Mouse (Mus musculus) thymus, postnatal 14 days (tissue): ENCODE data around the gene Rsg1.
A peak's percentile ranks its signal among the peaks of the same experiment; 100 is the strongest.

Experiments used
- DNase-seq: peaks from one replicate; pipeline ENCODE4 v3.0.0; 2021

Gene Rsg1

DNA sequence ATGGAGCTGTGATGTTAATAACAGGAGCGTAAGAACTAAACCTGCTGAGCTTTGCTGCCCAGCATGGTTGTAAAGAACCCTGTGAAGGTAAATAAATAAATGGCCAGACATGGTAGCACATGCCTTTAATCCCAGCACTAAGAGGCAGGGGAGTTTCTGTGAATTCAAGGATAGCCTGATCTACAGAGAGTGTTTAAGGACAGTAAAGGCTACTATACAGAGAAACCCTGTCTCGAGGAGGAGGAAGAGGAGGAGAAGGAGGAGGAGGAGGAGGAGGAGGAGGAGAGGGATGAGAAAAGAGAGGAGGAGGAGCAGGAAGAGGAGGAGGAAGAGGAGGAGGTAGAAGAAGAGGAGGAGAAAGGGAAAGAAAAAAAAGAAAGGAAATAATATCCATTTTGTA lies 414 bp upstream of the Rsg1 start:
- DNase-seq, result no peak

DNA sequence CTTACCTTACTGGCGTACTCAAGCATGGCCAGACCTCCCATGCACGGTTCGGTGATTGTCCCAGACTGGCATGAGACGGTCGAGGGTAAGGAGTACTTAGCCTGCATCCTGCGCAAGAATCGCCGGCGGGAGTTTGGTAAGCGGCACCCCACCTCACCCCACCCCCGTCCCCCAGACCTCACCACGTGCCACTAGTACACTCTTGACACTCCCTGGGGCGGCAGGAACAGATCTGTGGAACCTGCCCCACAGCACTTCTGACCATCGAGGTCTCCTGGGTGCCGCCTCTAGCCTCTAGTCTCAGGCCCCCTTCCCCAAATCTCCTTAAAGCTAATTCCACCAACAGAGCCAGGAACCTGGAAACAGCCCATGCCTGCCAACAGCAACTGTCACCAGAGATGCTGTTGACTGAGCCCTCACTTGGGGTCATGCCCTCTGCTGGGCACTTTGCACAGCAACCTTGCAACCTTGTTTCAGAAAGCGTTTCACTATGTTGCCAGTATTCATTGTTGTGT lies 638 bp downstream of the Rsg1 start:
- DNase-seq, result peak; percentile 80

DNA sequence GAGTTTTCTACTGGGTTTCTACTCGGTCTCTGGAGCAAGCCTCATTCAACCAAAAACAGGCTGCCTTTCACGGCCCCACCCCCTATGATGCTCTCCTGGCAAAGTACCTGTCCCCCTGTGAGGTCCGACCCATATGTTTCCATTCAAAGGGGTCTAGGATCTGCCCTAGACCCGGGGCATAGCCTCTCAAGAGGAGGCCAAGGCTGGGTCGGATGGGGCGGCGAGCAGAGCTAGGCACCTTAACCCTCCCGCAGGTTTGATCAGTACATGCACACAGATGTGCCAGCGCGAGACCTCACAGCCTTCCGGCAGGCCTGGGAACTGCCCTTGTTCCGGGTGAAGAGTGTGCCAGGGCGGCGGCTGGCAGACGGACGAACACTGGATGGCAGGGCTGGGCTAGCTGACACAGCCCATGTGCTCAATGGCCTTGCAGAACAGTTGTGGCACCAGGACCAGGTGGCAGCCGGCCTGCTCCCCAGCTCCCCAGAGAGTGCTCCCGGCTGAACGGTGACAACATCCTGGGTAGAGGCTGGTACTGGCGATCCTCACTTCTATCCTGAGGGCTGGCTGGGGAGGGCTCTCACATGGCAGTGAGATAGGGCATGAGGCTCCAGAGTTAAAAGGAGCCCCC lies 5.9 kb downstream of the Rsg1 start:
- no peak for DNase-seq

DNA sequence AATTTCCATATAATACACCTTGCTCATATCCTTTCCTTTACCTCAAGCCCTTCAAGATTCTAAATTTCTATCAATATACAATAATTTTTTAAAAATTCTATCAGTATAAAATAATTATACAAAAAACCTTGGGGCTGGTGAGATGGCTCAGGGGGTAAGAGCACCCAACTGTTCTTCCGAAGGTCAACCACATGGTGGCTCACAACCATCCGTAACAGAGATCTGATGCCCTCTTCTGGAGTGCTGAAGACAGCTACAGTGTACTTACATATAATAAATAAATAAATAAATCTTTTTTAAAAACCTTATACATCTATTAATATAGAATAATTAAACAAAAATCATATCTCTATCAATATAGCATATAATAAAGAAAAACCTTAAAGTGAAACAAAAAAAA lies 8.1 kb downstream of the Rsg1 start:
- DNase-seq, result no peak

DNA sequence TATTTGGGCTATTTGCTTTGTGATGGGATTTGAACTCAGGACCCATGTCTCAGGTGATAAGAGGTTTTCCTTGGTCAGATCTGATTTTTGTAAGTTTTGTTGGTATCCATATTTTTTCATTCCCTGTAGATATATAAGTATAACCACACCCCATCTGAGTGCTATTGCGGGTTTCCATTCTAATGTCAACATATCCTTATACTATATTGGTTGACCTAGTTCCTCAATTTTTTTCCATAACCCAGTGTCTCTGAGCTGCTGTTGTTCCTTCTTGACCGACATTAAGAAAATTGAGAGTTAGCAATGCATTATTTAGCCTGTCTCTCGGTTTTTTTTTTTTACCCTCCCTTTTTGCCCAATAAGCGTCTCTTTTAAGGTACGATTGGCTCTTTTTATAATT lies 9.0 kb downstream of the Rsg1 start:
- no peak for DNase-seq

DNA sequence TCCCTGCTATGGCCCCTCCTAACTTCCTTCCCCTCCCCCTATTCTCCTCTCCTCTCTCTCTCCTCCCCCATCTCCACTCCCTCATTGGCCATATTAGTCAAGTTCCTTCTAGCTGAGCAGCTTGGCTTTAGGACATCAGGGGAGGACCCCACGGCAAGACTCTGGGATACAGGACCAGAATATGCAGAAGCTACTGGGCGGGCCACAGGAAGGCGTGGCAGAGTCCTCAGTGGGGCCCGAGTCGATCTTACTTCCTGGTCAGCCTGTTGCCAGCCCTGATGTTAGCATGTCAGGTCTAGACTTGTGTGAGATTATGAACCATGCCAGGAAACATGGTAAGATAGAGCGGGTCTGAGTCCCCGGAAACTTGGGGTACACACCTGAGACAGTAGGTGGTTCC lies 14.9 kb downstream of the Rsg1 start:
- no peak for DNase-seq

DNA sequence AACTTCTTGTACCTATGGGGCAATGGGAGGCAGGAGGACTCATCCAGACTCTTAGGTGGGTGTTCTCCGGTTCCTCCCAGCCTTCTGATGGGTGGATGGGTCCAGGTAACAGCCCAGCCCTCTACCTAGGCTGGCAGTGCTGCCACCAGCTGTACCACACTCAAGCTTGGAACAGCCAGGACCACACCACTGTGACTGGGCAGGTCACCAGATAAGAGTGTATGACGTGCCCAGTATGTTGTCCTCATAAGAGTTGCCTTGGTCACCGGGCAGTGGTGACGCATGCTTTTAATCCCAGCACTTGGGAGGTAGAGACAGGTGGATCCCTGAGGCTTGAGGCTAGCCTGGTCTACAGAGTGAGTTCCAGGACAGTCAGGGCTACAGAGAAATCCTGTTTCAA lies 19.4 kb downstream of the Rsg1 start:
- no peak for DNase-seq

DNA sequence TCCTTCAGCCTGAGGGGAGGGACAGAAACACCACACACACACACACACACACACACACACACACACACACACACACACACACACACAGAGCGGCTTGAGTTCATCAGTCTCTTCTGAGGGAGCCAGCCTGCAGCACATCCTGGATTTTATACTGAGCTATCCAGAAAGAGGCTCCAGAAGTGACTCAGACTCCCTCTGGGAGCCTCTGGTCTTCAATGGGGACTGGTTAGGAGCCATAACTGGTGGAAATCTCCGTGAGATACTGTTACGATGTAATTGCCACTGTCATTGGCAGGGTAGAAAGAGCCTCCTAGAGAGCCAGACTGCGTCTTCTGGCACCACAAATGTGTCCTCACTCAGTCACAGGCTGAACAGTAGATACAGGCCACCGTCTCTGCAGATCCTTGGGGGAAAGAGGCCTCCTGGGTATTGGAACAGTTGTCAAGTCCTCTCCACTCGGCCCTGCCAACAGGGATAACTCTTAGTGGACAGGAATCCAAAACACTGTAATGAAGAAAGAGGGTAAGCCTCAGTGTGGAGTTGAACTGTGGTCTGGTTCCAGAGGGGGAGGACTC lies 21.9 kb downstream of the Rsg1 start:
- no peak for DNase-seq

DNA sequence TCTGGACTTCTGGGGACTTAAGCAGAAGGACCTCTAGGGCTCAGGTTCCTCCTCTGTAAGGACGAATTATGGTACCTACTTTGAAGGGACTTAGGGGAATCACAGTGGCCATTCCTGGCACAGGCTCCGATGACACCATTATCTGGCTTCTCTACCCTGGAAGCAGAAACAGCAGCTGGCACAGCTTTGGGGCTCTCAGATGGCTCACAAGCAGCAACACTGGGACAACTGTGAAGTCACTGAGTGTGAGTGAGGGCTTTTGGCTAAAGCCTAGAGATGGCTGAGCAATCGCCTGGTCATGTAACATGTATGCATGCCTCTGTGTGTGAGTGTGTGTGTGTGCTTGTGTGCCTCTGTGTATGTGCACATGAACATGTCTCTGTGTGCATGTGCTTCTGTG lies 23.1 kb downstream of the Rsg1 start:
- DNase-seq, result no peak

DNA sequence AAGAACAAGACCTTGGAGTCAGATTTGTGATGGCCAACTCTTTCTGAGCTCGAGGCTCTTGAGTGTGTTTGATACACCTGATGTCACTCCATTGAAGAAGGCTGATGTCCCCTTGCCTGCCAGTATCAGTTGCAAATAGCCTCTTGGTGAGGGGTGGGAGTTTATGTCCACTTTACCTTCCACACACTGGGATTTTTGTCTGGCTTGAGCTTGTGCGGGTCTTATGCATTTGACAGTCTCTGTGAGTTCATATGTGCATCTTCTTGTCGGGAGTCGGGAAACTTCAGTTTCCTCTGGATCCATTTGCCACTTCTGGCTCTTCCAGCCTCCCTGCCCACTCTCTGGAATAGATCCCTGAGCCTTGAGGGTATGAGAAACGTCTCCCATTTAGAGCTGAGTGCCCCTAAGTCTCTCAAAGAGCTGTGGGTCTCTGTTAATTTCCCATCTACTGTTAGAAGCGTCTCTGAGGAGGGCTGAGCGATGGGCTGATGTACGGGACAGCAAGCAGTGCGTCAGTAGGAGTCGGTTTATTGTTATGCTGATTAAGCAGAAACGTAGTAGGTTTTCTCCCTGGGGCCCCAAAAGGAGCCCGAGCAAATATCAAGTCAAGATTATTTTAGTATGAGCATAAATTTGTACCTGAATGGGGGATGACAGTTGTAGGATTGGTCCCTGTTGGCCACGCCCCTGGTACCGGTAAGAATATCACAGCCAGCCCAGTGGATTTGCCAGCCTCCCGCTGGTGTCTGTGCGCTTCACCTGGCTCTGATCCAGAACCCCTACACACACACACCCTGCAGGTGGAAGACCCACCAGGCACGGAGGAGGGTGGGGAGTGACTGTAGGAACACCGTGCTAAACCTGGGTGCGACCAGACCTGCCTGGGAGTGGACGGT lies 25.0 kb downstream of the Rsg1 start:
- DNase-seq, result no peak

DNA sequence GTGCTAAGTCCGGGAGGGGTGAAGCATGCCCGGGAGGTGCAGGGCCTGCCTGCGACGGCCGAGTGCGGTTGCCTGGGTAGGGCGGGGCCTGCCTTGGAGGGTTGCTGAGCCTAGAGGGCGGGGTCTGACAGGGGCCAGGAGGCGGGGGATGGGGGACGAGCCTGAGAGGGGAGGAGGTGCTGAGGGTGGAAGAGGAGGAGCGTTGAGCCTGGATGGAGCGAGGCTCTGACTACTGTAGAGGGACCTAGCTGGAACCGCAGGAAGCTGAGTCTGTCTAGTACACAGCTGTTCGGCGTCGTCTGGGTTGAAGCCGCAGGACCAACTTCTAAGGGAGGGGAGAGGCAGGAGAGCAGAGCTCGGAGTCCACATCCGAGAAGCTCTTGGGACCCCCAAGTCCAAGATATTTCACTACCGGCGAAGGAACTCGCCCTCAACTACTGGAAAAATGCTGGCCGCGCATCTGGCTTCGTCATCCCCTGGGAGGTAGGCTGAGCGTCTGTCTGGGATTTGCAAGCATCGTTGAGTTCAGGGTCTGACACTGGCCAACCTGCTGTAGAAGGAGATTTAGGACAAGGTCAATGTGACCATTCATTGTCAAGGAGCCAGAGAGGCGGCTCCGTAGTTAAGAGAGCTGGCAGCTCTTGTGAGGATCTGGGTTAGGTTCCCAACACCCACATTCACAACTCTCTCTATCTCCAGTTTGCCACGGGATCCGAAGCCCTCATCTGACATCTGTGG lies 25.8 kb downstream of the Rsg1 start, which contains the start of gene Arhgef19:
Gene Arhgef19, plus strand, starts transcription at position 112 of the 738 bp plus-strand sequence.
- peak; percentile 87 for DNase-seq

DNA sequence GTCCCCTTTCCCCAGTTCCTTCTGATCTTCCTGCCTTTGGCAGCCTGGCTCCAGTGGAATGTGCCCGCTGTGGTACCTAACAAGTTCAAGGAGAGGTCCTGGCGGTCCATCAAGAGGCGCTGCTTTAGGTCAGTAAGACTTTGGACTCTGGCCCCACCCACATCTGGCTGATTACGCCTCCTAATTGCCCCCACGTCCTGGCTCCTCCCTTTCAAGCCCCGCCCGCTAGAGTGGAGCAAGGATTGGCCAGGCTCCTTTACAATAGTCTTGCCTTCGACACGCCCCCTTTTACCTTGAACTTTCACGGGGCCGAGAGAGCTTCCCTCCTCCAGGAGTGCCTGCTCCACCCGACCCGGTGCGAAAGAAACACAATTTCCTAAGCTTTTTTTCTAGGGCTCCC lies 26.9 kb downstream of the Rsg1 start:
- DNase-seq, result no peak

DNA sequence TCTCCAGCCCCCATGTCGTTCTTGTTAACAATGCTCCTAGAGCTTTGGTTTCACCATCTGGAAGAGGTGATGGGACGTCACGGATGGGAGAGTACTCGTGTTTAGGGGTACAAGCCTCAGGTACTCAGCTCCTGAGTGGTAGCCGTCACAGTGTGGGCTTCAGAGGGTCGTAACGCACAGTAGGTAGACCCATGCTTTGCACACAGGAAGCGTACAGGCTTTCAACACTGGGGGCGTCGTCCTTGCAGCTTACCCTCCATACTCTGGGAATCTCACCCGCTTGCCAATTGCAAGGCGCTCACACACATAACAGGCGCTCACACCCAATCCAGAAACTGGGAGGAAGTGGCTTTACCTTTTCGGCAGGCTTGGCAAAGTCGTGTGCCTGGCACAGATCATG lies 28.1 kb downstream of the Rsg1 start:
- DNase-seq, result no peak

DNA sequence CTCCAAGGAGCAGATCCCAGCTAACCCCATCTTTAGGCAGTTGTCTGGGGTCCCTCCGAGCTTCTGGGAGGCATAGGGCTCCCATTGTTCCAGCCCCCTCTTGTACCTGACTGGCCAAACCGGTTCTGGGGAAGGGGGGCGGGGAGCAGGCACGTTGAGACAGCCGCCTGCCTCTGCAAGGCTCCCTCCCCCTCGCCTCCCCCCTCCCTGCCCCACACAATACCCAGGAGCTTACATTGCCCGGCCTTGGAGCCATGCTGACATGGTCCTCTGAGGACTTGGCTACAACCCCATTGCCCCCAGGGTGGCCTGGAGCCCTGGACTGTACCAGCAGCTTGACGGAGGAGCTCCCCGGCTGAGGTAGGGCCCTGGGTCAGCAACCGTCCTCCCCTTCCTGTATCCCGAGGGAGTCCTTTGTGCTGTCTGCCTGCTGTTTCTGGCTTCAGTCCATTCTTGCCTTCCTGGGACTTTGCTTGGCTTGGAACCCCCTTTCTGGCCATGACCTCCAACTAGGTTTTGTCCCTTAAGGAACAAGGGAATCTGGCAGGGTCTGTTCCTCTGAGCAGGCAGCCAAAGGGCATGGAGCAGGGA lies 29.0 kb downstream of the Rsg1 start:
- DNase-seq, result no peak

DNA sequence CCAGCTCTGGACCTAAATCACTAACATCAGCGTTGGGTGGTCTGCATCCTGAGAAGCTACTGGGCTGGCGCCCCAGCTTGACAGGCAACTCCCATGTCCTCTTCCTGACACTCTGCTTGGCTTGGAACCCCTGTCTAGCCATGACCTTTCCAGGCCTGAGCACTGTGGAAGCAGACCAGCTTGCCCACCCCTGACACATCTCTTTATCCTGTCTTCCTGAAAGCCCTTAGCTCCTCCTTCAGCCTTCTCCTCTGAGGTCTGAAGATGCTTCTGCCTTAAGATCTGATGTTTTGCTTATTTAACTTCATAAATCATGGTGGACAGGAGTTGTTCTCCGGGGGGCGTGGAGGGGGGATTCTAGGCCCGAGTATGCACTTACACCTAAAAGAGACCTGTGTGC lies 29.9 kb downstream of the Rsg1 start:
- DNase-seq, result no peak

DNA sequence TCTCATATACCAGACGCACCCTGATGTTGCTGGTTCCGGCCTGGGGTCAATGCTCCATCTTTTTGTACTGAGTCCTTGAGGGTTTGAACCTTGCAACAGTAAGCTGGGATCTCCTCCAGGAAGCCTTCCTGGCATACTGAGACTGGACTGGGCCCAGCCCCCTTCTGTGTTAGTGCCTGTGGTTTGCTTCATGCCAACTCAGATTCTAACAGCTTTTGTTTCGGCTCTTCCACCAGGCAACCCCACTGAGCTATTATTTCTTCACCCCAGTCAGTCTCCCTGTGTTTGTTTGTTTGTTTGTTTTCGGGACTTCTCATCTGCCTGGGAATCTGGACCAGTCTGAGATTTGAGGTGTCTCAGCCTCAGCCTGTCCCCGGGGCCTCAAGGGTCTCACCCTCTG lies 30.6 kb downstream of the Rsg1 start:
- no peak for DNase-seq

DNA sequence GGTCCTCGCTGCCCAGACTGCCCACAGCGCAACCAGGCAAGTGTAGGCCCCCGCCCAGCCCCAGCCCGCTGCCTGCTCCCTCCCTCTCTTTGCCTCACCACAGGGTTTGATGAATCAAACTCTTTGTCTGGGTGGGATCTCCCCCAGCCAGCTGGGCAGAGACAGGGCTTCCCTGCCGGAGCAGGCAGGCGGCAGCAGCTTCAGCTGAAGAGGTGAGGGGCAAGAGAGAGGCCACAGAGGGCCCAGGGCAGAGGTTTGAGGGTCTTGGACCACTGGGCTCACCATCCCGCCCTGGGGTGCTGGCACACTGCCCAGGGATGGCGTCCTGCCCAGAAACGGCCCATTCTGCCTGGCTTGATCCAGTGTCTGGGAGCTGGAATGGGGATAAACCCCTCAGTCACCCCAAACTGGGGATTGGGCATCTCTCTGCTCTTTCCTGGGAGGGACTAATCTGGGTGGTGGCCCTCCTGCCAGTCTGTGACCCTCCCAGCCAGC lies 31.2 kb downstream of the Rsg1 start:
- DNase-seq, result no peak

DNA sequence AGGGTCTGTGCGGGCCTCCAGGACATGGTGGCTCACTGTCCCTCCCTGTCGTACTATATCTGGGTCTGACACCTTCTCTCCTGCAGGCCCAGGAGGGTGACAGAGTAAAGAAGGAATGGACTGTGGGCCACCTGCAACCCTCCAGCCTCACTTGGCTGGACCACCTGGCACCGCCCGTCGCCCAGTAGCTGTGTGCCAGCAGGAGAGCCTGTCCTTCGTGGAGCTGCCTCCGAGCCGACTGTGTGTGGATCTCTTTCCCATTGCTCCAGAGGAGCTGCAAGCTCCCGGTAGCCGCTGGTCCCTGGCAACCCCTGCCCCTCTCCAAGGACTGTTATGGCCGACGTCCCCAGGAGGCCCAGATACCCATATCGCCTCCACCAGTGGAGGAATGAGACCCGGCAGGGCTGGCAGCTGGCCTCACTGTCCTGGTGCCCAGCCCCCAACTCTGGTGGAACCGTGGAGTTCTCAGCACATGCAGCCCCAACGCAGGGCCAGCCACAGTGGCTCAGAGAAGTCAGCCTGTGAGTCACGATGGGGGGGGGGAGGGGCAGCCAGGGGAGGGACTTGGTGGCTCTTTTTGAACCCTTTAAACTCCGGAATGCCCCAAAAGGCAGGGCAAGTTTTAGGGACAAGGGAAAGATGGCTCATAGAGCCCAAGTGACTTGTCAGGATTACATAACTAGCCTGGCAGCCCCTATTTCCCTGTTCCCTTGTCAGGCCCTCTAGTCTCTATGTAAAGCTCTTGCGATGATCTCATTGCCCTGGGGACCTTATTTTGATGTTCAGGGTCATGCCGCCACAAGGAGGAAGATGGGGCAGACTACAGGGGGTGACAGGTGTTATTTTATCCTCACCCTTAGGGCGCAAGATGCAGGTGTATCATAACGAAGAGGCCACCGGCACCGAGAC lies 32.6 kb downstream of the Rsg1 start:
- no peak for DNase-seq

DNA sequence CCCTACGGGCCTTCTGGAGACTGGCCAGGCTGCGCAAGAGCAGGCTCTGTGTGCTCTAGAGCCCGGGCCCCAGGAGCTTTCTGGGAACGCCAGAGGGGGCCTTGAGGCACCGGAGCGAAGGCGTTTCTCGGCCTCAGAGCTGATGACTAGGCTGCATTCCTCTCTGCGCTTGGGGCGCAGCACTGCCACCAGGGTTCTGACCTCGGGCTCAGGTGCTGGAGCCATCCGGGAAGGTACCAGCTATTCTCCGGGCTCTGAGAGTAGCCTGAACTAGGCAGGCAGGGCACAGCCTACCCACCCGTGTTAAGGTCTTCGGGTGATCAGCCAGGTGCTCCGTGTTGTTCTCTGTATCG lies 33.2 kb downstream of the Rsg1 start:
- DNase-seq, result no peak

DNA sequence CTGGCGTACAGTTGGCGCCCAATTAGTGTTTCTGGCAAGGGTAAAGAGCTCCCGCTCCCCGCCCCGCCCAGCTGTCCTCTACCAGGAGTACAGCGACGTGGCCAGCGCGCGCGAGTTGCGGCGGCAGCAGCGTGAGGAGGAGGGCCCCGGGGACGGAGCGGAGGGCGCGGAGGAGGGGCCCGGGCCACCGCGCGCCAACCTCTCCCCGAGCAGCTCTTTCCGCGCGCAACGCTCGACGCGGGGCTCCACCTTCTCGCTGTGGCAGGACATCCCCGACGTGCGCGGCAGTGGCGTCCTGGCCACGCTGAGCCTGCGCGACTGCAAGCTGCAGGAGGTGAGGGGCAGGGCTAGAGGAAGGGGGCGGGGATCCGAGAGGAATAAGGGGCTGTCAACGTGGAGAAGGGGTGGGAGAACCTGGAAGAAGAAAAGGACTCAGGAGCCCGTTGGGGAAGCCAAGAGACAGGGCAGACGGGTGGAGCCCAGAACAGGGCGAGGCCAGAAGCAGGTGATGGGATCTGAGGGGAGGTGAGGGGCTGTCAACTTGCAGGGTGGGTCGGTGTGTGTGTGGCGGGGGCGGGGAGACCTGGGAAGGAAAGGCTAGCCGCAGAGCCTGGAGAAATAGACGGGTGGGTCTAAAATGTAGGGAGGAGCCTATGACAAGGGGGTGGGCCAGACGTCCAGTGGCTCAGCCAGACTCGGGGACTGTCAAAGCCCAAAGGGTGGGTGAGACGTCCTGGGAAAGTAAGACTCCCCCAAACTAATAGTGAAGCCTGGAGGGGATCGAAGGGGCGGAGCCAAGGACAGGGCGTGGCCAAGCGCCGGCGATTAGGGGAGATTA lies 34.2 kb downstream of the Rsg1 start:
- DNase-seq, result no peak

DNA sequence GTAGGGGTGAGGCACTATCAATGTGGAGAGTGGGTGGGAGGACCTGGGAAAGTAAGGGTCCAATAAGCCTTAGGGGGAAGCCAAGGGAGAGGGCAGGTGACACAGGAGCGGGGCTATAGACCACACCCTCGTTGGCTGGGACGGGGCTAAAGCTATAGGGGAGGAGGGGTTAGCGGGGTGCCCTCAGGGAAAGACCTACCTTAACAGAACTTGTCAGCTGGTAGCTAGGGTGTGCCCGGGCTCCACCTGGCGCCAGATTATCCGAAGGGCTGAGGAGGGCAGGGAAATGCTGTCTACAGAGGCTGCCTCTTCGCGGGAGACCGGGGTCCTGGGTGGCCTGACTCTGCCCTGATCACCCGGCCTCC lies 34.8 kb downstream of the Rsg1 start:
- no peak for DNase-seq
